Mouse (Mus musculus) ovary, postnatal 14 days (tissue): ENCODE results near the gene Rnf41.

Experiments
- DNase-seq: peaks from one replicate; pipeline ENCODE4 v3.0.0; 2022; ENCODE audit warnings: low spot score

Rnf41 gene

DNA sequence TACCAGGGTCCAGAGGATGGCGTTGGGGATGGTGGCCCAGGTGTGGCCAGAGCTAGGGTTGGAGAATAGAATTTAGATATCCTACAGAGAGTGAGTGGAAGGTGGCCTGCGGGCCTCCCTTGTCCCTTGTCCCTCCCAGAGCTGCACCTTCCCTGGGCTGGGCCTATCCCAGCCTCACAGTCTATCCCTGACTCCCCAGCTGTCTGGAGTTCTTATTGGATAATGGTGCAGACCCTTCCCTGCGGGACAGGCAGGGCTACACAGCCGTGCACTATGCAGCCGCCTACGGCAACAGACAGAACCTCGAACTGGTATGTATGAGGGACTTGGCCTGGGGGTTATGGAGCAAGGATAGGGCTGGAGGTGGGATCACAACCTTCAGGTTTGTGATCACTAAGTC, 25.6 kb upstream of the Rnf41 start:
- DNase-seq = no peak

DNA sequence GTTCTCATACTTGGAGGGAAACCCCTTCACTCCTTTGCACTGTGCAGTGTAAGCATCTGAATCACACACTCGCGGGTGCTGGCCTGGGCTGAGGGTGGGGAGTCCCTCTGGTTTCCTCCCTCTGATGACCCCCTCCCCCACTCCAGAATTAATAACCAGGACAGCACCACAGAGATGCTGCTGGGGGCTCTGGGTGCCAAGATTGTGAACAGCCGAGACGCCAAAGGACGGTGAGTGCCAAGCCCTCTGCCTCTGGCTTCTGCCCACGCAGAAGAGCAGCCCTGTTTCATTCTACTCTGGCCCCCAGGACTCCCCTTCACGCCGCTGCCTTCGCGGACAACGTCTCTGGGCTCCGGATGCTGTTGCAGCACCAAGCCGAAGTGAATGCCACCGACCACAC, 22.5 kb upstream of the Rnf41 start:
- DNase-seq = no peak

DNA sequence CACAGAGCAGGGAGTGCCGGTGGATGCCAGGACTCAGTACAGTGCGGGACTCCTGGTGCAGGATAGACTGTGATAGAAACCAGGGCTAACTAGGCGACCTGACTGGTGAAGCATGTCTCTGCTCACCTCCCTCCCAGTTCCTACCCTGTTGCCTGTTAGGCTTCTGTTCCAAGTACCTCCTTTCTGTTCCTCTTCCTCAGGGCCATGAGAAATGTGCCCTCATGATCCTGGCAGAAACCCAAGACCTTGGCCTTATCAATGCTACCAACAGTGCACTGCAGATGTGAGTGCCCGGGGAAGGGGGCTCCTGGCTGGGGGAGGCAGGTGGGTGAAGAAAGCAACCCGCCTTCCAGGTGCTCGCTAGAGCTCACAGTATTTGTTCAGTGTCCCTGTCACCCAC, 21.9 kb upstream of the Rnf41 start:
- DNase-seq = no peak

DNA sequence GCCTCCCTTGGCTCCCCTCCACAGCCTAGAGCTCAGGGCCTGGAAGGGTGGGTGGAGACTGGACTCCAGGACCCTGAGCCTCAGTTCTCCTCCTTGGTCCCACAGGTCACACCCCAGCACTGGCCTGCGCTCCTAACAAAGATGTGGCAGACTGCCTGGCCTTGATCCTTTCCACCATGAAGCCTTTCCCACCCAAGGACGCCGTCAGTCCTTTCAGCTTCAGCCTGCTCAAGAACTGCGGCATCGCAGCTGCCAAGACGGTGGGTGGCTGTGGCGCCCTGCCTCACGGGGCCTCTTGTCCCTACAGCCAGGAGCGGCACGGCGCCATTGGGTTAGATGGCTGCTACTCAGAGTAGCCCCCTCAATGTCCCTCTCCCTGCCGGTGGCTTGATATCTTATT, 21.1 kb upstream of the Rnf41 start:
- DNase-seq = no peak

- no peak for DNase-seq
Measured at GRCm38 (mm10) chr10:128391850-128392249, 19.6 kb upstream of the Rnf41 start.

DNA sequence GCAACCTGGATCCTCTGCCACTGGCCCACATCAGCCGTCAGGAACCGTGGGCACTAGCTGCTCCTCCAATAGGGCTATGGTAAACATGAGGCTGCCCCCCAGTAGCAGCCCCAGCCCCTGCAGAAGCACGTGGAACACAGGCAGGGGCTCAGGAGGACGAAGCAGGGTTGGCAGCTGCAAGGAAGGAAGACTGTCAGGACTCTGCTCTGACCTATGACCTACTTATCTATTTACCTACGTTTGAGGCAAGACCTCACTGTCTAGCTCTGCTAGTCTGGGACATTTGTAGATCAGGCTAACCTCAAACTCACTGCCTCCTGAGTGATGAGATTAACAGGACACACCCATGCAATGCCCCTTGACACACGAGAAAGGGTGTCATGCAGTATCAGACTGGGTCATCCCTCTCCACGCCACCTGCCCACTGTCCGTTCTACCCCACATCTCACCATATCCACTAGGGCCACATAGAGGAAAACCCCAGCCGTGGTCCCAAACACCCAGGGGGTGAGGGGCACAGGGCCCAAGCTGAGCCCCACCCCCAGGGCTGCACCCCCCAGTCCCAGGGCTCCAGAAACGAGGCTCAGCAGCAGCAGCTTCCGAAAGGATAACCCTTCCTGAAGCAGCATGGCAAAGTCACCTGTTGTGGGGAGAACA, 15.3 kb upstream of the Rnf41 start:
- no peak for DNase-seq

- DNase-seq = no peak
Measured at GRCm38 (mm10) chr10:128396716-128397264, 14.7 kb upstream of the Rnf41 start.

DNA sequence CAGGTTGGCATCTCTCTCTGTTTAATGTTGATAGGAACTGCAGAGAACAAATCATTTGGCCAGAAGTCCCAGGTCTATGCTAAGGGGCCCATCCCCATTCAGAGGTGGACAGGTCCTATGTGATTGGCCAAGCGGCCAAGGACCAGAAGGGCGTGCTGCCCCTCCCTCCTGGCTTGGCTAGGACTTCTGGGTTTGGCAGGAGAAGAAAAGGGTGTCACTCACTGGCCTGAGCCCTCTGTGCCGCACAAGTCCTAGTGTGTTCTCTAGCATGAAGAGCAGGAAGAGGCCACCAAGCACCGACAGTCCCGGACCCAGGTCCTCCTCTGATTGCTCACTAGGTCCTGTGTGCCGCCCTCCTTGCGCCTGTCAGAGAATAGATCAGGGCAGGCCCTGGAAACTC, 14.0 kb upstream of the Rnf41 start:
- DNase-seq = no peak

- no peak for DNase-seq
Measured at GRCm38 (mm10) chr10:128400338-128400737, 11.1 kb upstream of the Rnf41 start.

- DNase-seq = no peak
Measured at GRCm38 (mm10) chr10:128401056-128401455, 10.4 kb upstream of the Rnf41 start, which contains the start of gene Slc39a5. Gene Slc39a5 (minus strand): TSS chr10:128401229.

- DNase-seq = no peak
Measured at GRCm38 (mm10) chr10:128401638-128402037, 9.8 kb upstream of the Rnf41 start.

GRCm38 (mm10) chr10:128403931-128404330, 7.5 kb upstream of the Rnf41 start:
- no peak for DNase-seq

DNA sequence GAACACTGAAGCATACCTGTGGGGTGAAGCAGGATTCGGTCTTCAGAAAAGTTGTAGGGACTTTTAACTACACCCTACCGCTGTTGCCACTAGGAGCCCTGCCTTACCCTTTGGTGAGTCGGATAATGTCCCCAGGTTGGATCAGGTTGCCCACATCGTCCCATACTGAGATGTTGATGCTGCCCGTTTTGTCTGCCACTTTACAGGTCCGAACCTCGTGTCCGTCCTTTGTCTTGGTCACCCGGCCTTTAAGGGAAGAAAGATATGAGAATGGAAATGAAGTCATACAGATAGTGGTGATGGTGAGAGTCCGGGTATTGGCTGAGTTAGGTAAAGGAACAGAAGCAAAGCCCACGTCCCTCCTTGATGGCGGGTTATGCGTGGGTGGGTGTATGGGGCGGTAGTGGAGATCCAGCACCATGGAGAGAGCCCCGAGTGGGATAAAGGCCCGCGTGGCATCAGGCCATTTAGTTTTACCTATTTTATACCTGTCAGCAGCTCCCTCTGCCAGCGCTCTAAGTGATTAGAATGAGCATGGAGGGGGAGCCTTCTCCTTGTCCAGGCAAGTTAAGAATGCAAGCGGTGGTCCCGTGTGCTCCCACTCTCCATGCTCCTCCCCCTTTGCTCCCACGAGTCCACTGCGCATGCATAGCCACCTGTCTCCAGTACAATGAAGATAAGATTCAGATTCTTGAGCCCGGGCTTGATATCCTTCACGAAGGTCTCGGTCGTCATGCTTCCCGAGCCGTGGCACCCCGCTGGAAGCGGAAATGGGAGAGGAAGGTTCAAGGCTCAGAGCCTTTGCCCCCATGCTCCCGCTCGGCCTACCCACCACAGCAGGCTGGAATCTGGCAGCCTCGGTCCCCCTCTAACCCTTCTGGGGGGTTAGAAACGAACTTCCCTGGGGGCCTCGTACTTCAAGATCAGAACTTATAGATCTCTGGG, 2.6 kb upstream of the Rnf41 start:
- no peak for DNase-seq

DNA sequence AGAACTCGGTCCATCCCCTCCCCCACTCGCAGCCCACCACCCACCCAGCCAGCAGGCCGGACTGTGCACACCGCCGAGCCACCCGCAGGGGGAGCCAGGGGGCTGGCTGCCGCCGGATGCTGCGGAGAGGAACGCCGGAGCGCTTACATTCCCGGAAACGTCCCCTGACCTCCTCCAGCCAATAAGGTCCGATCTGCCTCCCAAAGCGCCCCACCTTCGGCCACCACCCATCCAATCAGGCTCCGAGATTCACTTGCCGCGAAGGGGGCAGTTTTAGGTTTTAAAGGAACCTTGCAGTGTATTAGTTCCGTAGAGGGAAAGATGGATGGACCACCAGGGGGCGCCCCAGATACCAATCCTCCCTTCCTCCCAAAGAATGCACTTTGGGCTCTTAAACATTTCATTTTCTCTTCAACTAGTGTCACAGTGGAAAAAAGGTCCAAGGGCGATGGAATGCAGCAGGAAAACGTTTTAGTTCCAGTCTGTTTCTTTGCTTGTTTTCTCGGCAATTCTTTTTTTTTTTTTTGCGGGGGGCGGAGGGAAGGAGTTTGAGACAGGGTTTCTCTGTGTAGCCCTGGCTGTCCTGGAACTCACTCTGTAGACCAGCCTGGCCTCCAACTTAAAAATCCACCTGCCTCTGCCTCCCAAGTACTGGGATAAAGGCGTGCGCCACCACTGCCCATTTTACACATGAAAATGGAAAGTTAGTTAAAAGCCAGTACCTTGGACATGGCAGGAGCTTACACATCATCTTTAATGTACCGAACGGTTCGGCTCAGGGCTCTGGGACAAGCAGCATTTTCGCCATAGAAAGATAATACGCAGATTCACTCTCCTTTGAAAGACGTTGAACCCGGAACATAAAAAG, 1.5 kb upstream of the Rnf41 start:
- DNase-seq = peak; percentile 90

GRCm38 (mm10) chr10:128410560-128410845, 954 bp upstream of the Rnf41 start:
- DNase-seq = no peak

DNA sequence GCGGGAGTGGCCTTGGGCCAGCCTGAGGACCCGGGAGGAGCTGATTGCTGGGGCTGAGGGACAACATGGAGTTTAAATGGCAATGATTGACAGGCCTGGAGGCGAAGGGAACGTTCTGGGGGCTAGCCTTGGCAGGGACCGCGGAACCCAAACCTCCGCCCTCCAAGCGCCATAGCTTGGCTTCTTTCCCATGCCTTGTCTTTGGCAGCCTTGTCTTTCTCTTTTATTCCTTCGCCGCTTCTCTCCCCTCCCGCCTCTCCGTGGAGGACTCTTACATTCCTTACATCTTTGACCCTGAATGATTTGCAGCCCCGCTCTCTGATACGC, 561 bp downstream of the Rnf41 start:
- DNase-seq = no peak

GRCm38 (mm10) chr10:128412558-128412957, 1.1 kb downstream of the Rnf41 start:
- DNase-seq = no peak

DNA sequence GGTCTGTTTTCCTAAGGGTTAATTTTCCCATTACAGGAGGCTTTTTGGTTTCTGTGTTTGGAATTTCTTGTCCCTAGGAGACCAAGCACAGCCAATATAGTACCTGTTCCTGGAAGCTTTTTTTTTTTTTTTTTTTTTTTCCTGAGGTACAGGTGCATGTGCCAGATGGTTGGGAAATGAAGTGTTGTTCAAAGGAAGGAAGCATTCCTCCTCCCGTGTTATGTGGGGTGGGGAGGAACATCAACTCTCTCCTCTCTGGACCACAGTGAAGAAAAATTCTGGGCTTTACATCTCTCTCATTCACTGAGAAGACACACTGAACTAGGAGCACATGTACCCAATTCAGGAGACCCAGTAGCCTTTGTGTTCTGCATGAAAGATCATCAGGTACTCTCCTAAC, 1.6 kb downstream of the Rnf41 start:
- no peak for DNase-seq

DNA sequence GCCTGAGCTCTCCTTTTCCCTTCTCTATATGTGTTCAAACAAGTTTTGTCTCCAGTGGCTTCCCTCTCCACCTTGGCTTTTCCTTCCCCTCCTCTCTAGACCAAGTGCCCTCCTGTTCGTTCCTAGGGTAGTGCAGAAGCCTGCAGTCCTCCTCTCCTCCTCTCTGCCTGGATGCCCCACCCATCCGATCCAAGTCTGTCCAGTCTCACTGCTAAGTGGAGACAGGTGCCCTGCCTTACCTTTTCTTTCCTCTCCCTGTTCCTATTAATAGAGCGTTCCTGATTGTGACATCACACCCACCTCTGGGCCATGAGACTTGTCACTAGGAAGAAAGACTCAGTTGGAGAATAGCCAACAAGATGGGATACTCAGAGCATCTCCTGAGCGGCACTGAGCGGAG, 3.4 kb downstream of the Rnf41 start:
- no peak for DNase-seq

DNA sequence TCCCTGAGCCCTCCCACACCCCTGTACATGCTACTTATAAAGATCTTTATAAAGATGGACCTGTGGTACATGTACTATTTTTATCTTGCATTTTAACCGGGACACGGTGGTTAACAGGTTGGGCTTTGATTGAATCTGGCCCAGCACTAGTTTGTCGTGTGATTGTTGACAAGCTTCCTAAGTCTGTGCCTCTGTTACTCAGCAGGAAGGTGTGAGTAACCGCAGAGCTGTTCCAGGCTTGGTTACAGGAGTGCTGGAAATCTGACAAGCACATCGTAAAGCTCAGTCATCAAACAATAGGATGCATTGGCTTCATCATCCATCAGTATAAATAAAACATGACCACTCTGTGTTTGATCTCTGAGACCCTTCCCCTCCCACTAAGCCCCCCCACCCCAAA, 11.0 kb downstream of the Rnf41 start:
- DNase-seq = no peak

- DNase-seq = no peak
Measured at GRCm38 (mm10) chr10:128424604-128425003, 13.1 kb downstream of the Rnf41 start.

DNA sequence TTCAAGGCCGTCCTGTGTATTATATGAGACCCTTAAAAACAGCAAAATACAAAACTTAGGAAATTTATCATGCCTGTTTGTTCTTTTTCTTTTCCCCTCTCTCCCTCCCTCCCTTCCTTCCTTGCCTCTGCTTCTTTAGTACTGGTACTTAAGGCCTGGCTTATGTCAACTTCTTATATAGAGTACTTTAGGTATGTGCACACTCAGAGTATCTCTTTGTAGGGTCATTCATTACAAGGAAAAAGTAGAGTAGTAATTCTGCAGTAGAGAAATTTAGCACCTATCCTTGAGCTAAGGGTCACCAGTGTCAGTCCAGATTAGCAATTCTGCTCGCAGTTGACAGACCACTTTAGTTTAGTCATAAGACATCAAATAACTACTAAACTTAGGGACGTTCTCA, 13.8 kb downstream of the Rnf41 start:
- DNase-seq = no peak

GRCm38 (mm10) chr10:128429052-128429451, 17.6 kb downstream of the Rnf41 start:
- no peak for DNase-seq
